Mouse (Mus musculus) midbrain, embryonic 16.5 days (tissue): ENCODE results near the gene Gm9970. TPM values are rescaled to one million over a fixed set of nuclear protein-coding genes. Genes with fewer than 3 reads are reported as not detected.
"Not testable (repeated sequence)": the region's sequence is repeated elsewhere in the genome, so short reads cannot be mapped to it uniquely, and the experiment has no call there.

Source experiments
- ATAC-seq: fragments of 200-750 bp; cut with Nextera tagmentation; 2 replicates; pipeline ENCODE4 v1.8.0; 2017; ENCODE audit warnings: moderate TSS enrichment
- H3K27ac ChIP-seq: fragments of 300-500 bp; sonication (generic); 2 replicates; pipeline ENCODE4 v1.5.1; 2014; ENCODE audit warnings: mild to moderate bottlenecking, low read length, mixed read lengths
- H3K27me3 ChIP-seq: fragments of 300-500 bp; sonication (generic); 2 replicates; pipeline ENCODE4 v1.6.1; 2014; ENCODE audit warnings: low read depth, low read length, mixed read lengths; ENCODE audit not compliant: control insufficient read depth, insufficient read depth
- H3K36me3 ChIP-seq: fragments of 300-500 bp; sonication (generic); 2 replicates; pipeline ENCODE4 v1.6.1; 2014; ENCODE audit warnings: mild to moderate bottlenecking, low read length, moderate library complexity, mixed read lengths; ENCODE audit not compliant: control insufficient read depth, insufficient read depth
- H3K4me1 ChIP-seq: fragments of 300-500 bp; sonication (generic); 2 replicates; pipeline ENCODE4 v1.6.1; 2014; ENCODE audit warnings: mild to moderate bottlenecking, low read length, mixed read lengths; ENCODE audit not compliant: control insufficient read depth, insufficient read depth
- H3K4me2 ChIP-seq: fragments of 300-500 bp; sonication (generic); 2 replicates; pipeline ENCODE4 v1.6.1; 2014; ENCODE audit warnings: mild to moderate bottlenecking, low read length, mixed read lengths
- H3K4me3 ChIP-seq: fragments of 300-500 bp; sonication (generic); 2 replicates; pipeline ENCODE4 v1.5.1; 2014; ENCODE audit warnings: low read depth, mild to moderate bottlenecking, low read length, moderate library complexity, mixed read lengths
- H3K9ac ChIP-seq: fragments of 300-500 bp; sonication (generic); 2 replicates; pipeline ENCODE4 v1.6.1; 2014; ENCODE audit warnings: low read depth, low read length, mixed read lengths
- H3K9me3 ChIP-seq: fragments of 300-500 bp; sonication (generic); replicated peaks from 2 replicates; pipeline ENCODE4 v1.6.1; 2014; ENCODE audit warnings: mild to moderate bottlenecking, low read length, mixed read lengths; ENCODE audit not compliant: control insufficient read depth, poor library complexity, severe bottlenecking
- WGBS: fragments of 180-500 bp; shearing (Covaris S2); extraction: QIAGEN DNeasy Blood & Tissue Kit; methylation state at CpG from one replicate; pipeline ENCODE4 v1.1.7; 2014; 5-methylcytosine and 5-hydroxymethylcytosine counted together
- polyA plus RNA-seq: library from polyadenylated mRNA; unstranded; fragments of >200 nt; fragmentation: Nextera tagmentation; extraction: Ambion mirVana; gene quantifications from 2 replicates; pipeline ENCODE4 v1.2.1, GENCODE M21; 2015

Gm9970 gene
- polyA plus RNA-seq, 1 experiment from 2014 or later, result 0.62 TPM

GRCm38 (mm10) chr5:31219474-31219873, 21.6 kb downstream of the Gm9970 start:
- no peak for ATAC-seq
- 2% methylated on average over 11 of the region's 11 CpGs for WGBS
- H3K36me3 ChIP-seq, result no peaks in the 10 kb centered on the region
- no peaks in the 10 kb centered on the region for H3K27me3 ChIP-seq
- H3K4me2 ChIP-seq, result peak overlapping the region; percentile 57
- peak overlapping the region; percentile 94 for H3K9ac ChIP-seq
- H3K4me1 ChIP-seq, result peaks cover 23% of the 10 kb centered on the region
- peak overlapping the region; percentile 93 for H3K27ac ChIP-seq
- H3K9me3 ChIP-seq, result no peaks in the 10 kb centered on the region
- peak overlapping the region; percentile 99 for H3K4me3 ChIP-seq

GRCm38 (mm10) chr5:31219070-31219469, 22.0 kb downstream of the Gm9970 start:
- ATAC-seq, result no peak
- 0% methylated on average over 2 of the region's 2 CpGs for WGBS
- H3K4me1 ChIP-seq, result peaks cover 23% of the 10 kb centered on the region
- H3K27ac ChIP-seq, result no peak overlapping the region
- H3K4me3 ChIP-seq, result peak overlapping the region; percentile 99
- no peaks in the 10 kb centered on the region for H3K36me3 ChIP-seq
- H3K9me3 ChIP-seq, result no peaks in the 10 kb centered on the region
- no peaks in the 10 kb centered on the region for H3K27me3 ChIP-seq
- peak overlapping the region; percentile 57 for H3K4me2 ChIP-seq
- H3K9ac ChIP-seq, result no peak overlapping the region

GRCm38 (mm10) chr5:31218294-31218693, 22.7 kb downstream of the Gm9970 start:
- no peaks in the 10 kb centered on the region for H3K27me3 ChIP-seq
- no peak overlapping the region for H3K4me2 ChIP-seq
- H3K9ac ChIP-seq, result no peak overlapping the region
- no peak overlapping the region for H3K4me3 ChIP-seq
- H3K36me3 ChIP-seq, result no peaks in the 10 kb centered on the region
- peaks cover 23% of the 10 kb centered on the region for H3K4me1 ChIP-seq
- no peak overlapping the region for H3K27ac ChIP-seq
- 62% methylated on average over 5 of the region's 7 CpGs for WGBS
- no peaks in the 10 kb centered on the region for H3K9me3 ChIP-seq
- no peak for ATAC-seq

- WGBS, result 92% methylated on average over 6 of the region's 6 CpGs
- H3K9ac ChIP-seq, H3K27ac ChIP-seq, H3K4me2 ChIP-seq, H3K36me3 ChIP-seq, ATAC-seq, H3K27me3 ChIP-seq, H3K9me3 ChIP-seq, H3K4me3 ChIP-seq: not testable (repeated sequence)
- peaks cover 15% of the 10 kb centered on the region for H3K4me1 ChIP-seq
Observed at GRCm38 (mm10) chr5:31216554-31216953, 24.5 kb downstream of the Gm9970 start.

GRCm38 (mm10) chr5:31204421-31204820, 36.6 kb downstream of the Gm9970 start:
- Histone ChIP-seq H3K9me3 (peaks cover 5% of the 10 kb centered on the region), H3K36me3 (peaks cover 37% of the 10 kb centered on the region), H3K4me2 (no peak overlapping the region), H3K27me3 (no peaks in the 10 kb centered on the region), H3K4me1 (peaks cover 16% of the 10 kb centered on the region), H3K27ac (no peak overlapping the region), H3K4me3 (no peak overlapping the region), H3K9ac (no peak overlapping the region)
- WGBS, result 93% methylated on average over 6 of the region's 6 CpGs
- ATAC-seq, result no peak

GRCm38 (mm10) chr5:31203866-31204265, 37.2 kb downstream of the Gm9970 start:
- 98% methylated on average over 2 of the region's 2 CpGs for WGBS
- no peak for ATAC-seq
- Histone ChIP-seq H3K9ac (no peak overlapping the region), H3K9me3 (peaks cover 5% of the 10 kb centered on the region), H3K36me3 (peaks cover 43% of the 10 kb centered on the region), H3K4me3 (no peak overlapping the region), H3K27ac (no peak overlapping the region), H3K27me3 (no peaks in the 10 kb centered on the region), H3K4me1 (peaks cover 16% of the 10 kb centered on the region), H3K4me2 (no peak overlapping the region)

- 88% methylated on average over 7 of the region's 7 CpGs for WGBS
- peak overlapping the region; percentile 58 for H3K4me2 ChIP-seq
- no peak for ATAC-seq
- peaks cover 50% of the 10 kb centered on the region for H3K36me3 ChIP-seq
- 0 out of 2 replicates have a peak overlapping the region, but pooled peaks have one; percentile 23 for H3K9ac ChIP-seq
- H3K4me1 ChIP-seq, result peaks cover 16% of the 10 kb centered on the region
- H3K9me3 ChIP-seq, result peaks cover 5% of the 10 kb centered on the region
- peak overlapping the region; percentile 81 for H3K4me3 ChIP-seq
- no peaks in the 10 kb centered on the region for H3K27me3 ChIP-seq
- H3K27ac ChIP-seq, result peak overlapping the region; percentile 73
Observed at GRCm38 (mm10) chr5:31202933-31203332, 38.1 kb downstream of the Gm9970 start.

- ATAC-seq, result peak; percentile 97
- Histone ChIP-seq H3K4me1 (peaks cover 16% of the 10 kb centered on the region), H3K4me2 (peak within 1 kb of the TSS; percentile 94), H3K9ac (peak within 1 kb of the TSS; percentile 89), H3K4me3 (peak within 1 kb of the TSS; percentile 81), H3K27ac (peak within 1 kb of the TSS; percentile 83), H3K36me3 (peaks cover 53% of the 10 kb centered on the region), H3K27me3 (no peaks in the 10 kb centered on the region), H3K9me3 (peaks cover 5% of the 10 kb centered on the region)
- WGBS, result under 1% methylated on average over 53 of the region's 53 CpGs
Observed at GRCm38 (mm10) chr5:31201742-31202590, 39.1 kb downstream of the Gm9970 start, which contains the start of gene Zfp513. TSS of gene Zfp513 (minus strand) at chr5:31202303.

GRCm38 (mm10) chr5:31201042-31201741, 39.8 kb downstream of the Gm9970 start:
- peak overlapping the region; percentile 89 for H3K9ac ChIP-seq
- peaks cover 5% of the 10 kb centered on the region for H3K9me3 ChIP-seq
- no peaks in the 10 kb centered on the region for H3K27me3 ChIP-seq
- H3K36me3 ChIP-seq, result peaks cover 58% of the 10 kb centered on the region
- H3K4me3 ChIP-seq, result peak overlapping the region; percentile 81
- WGBS, result 19% methylated on average over 13 of the region's 13 CpGs
- peak overlapping the region; percentile 94 for H3K4me2 ChIP-seq
- H3K27ac ChIP-seq, result peak overlapping the region; percentile 83
- no peak for ATAC-seq
- peaks cover 16% of the 10 kb centered on the region for H3K4me1 ChIP-seq
